Mouse (Mus musculus) forebrain, embryonic 10.5 days (tissue): ENCODE data around the gene Bicdl1. TPM values are rescaled to one million over a fixed set of nuclear protein-coding genes. Genes with fewer than 3 reads are reported as not detected.
"Not testable (repeated sequence)": the region's sequence is repeated elsewhere in the genome, so short reads cannot be mapped to it uniquely, and the experiment has no call there.

ENCODE experiments used
- DNase-seq: peaks from one replicate; pipeline ENCODE4 v3.0.0-alpha.2; 2017; ENCODE audit warnings: low spot score; ENCODE audit errors: extremely low spot score
- H3K27ac ChIP-seq: fragments of 300-500 bp; sonication (generic); 2 replicates; pipeline ENCODE4 v1.5.1; 2016; ENCODE audit warnings: mild to moderate bottlenecking
- H3K27me3 ChIP-seq: fragments of 300-500 bp; sonication (generic); 2 replicates; pipeline ENCODE4 v1.6.1; 2016; ENCODE audit warnings: mild to moderate bottlenecking; ENCODE audit not compliant: poor library complexity, severe bottlenecking
- H3K36me3 ChIP-seq: fragments of 300-500 bp; sonication (generic); replicated peaks from 2 replicates; pipeline ENCODE4 v1.6.1; 2016; ENCODE audit warnings: mild to moderate bottlenecking, moderate library complexity
- H3K4me1 ChIP-seq: fragments of 300-500 bp; sonication (generic); 2 replicates; pipeline ENCODE4 v1.6.1; 2016
- H3K4me3 ChIP-seq: fragments of 300-500 bp; sonication (generic); 2 replicates; pipeline ENCODE4 v1.5.1; 2016; ENCODE audit warnings: mild to moderate bottlenecking, moderate library complexity
- H3K9me3 ChIP-seq: fragments of 300-500 bp; sonication (generic); 2 replicates; pipeline ENCODE4 v1.6.1; 2016; ENCODE audit warnings: mild to moderate bottlenecking, moderate library complexity
- WGBS: fragments of 180-500 bp; shearing (Covaris S2); methylation state at CpG from one replicate; pipeline ENCODE4 v1.1.7; 2016; 5-methylcytosine and 5-hydroxymethylcytosine counted together
- polyA plus RNA-seq: library from polyadenylated mRNA; unstranded; fragments of >200 nt; fragmentation: Nextera tagmentation; extraction: Ambion mirVana; gene quantifications from 2 replicates; pipeline ENCODE4 v1.2.1, GENCODE M21; 2016

The Bicdl1 gene
- polyA plus RNA-seq, 1 experiment from 2014 or later: 7.5 TPM

GRCm38 (mm10) chr5:115751916-115752315, 20.5 kb upstream of the Bicdl1 start:
- H3K27me3 ChIP-seq, DNase-seq, H3K27ac ChIP-seq, H3K4me1 ChIP-seq, H3K4me3 ChIP-seq, H3K36me3 ChIP-seq, H3K9me3 ChIP-seq: not testable (repeated sequence)
- 90% methylated on average over 9 of the region's 9 CpGs for WGBS

- no peaks in the 10 kb centered on the region for H3K36me3 ChIP-seq
- WGBS: 63% methylated on average over 8 of the region's 8 CpGs
- no peaks in the 10 kb centered on the region for H3K27me3 ChIP-seq
- H3K27ac ChIP-seq: no peak overlapping the region
- no peaks in the 10 kb centered on the region for H3K4me1 ChIP-seq
- H3K4me3 ChIP-seq: no peak overlapping the region
- H3K9me3 ChIP-seq: no peaks in the 10 kb centered on the region
- DNase-seq: no peak
Observed at GRCm38 (mm10) chr5:115748316-115748715, 16.9 kb upstream of the Bicdl1 start.

GRCm38 (mm10) chr5:115745319-115745718, 13.9 kb upstream of the Bicdl1 start:
- Histone ChIP-seq H3K4me1 (no peaks in the 10 kb centered on the region), H3K4me3 (no peak overlapping the region), H3K9me3 (no peaks in the 10 kb centered on the region), H3K27me3 (no peaks in the 10 kb centered on the region), H3K36me3 (no peaks in the 10 kb centered on the region), H3K27ac (no peak overlapping the region)
- WGBS: 91% methylated on average over 15 of the region's 15 CpGs
- no peak for DNase-seq

- Histone ChIP-seq H3K9me3 (no peaks in the 10 kb centered on the region), H3K4me1 (no peaks in the 10 kb centered on the region; the same call in 1 of the 2 replicates), H3K27ac (no peak overlapping the region), H3K4me3 (no peak overlapping the region), H3K36me3 (no peaks in the 10 kb centered on the region), H3K27me3 (peaks cover 10% of the 10 kb centered on the region; the same call in 1 of the 2 replicates)
- DNase-seq: no peak
- WGBS: 90% methylated on average over 5 of the region's 5 CpGs
Observed at GRCm38 (mm10) chr5:115738032-115738431, 6.6 kb upstream of the Bicdl1 start.

- Histone ChIP-seq H3K27ac (no peak overlapping the region), H3K36me3 (no peaks in the 10 kb centered on the region), H3K9me3 (no peaks in the 10 kb centered on the region), H3K27me3 (peaks cover 27% of the 10 kb centered on the region), H3K4me3 (no peak overlapping the region), H3K4me1 (peaks cover 21% of the 10 kb centered on the region)
- 79% methylated on average over 2 of the region's 2 CpGs for WGBS
- DNase-seq: no peak
Observed at GRCm38 (mm10) chr5:115734570-115734969, 3.1 kb upstream of the Bicdl1 start.

- no peaks in the 10 kb centered on the region for H3K36me3 ChIP-seq
- H3K9me3 ChIP-seq: no peaks in the 10 kb centered on the region
- under 1% methylated on average over 9 of the region's 9 CpGs for WGBS
- peak overlapping the region; percentile 78 for H3K27ac ChIP-seq
- peak overlapping the region; percentile 71 for H3K4me3 ChIP-seq
- peaks cover 21% of the 10 kb centered on the region for H3K4me1 ChIP-seq
- H3K27me3 ChIP-seq: peaks cover 33% of the 10 kb centered on the region
- no peak for DNase-seq
Observed at GRCm38 (mm10) chr5:115732849-115733216, 1.4 kb upstream of the Bicdl1 start.

- WGBS: under 1% methylated on average over 89 of the region's 91 CpGs
- H3K27ac ChIP-seq: peak overlapping the region; percentile 78
Observed at GRCm38 (mm10) chr5:115732176-115732848, 891 bp upstream of the Bicdl1 start.

GRCm38 (mm10) chr5:115731732-115732175, 333 bp upstream of the Bicdl1 start:
- Histone ChIP-seq H3K27me3 (peaks cover 33% of the 10 kb centered on the region), H3K9me3 (no peaks in the 10 kb centered on the region), H3K36me3 (no peaks in the 10 kb centered on the region), H3K4me3 (peak overlapping the region; percentile 71), H3K4me1 (peaks cover 21% of the 10 kb centered on the region), H3K27ac (peak overlapping the region; percentile 78)
- 3% methylated on average over 71 of the region's 72 CpGs for WGBS
- DNase-seq: peak; percentile 32

More at GRCm38 (mm10) chr5:115732176-115732848, 891 bp upstream of the Bicdl1 start:
- peak; percentile 88 for DNase-seq
- Histone ChIP-seq H3K27me3 (peaks cover 33% of the 10 kb centered on the region), H3K36me3 (no peaks in the 10 kb centered on the region), H3K9me3 (no peaks in the 10 kb centered on the region), H3K4me1 (peaks cover 21% of the 10 kb centered on the region), H3K4me3 (peak overlapping the region; percentile 71)

GRCm38 (mm10) chr5:115730314-115730713, 1.1 kb downstream of the Bicdl1 start:
- 68% methylated on average over 5 of the region's 5 CpGs for WGBS

GRCm38 (mm10) chr5:115726581-115726980, 4.8 kb downstream of the Bicdl1 start:
- H3K27ac ChIP-seq: no peak overlapping the region
- no peaks in the 10 kb centered on the region for H3K36me3 ChIP-seq
- no peaks in the 10 kb centered on the region for H3K9me3 ChIP-seq
- no peak overlapping the region for H3K4me3 ChIP-seq
- WGBS: 83% methylated on average over 8 of the region's 8 CpGs
- peaks cover 11% of the 10 kb centered on the region for H3K4me1 ChIP-seq
- H3K27me3 ChIP-seq: peaks cover 23% of the 10 kb centered on the region
- DNase-seq: no peak

More at GRCm38 (mm10) chr5:115730314-115730713, 1.1 kb downstream of the Bicdl1 start:
- Histone ChIP-seq H3K4me3 (peak overlapping the region; percentile 71), H3K9me3 (no peaks in the 10 kb centered on the region), H3K27ac (no peak overlapping the region), H3K36me3 (no peaks in the 10 kb centered on the region), H3K27me3 (peaks cover 33% of the 10 kb centered on the region), H3K4me1 (peaks cover 21% of the 10 kb centered on the region)
- no peak for DNase-seq

GRCm38 (mm10) chr5:115726019-115726418, 5.4 kb downstream of the Bicdl1 start:
- Histone ChIP-seq H3K36me3 (no peaks in the 10 kb centered on the region), H3K27me3 (peaks cover 20% of the 10 kb centered on the region), H3K4me1 (peaks cover 9% of the 10 kb centered on the region), H3K4me3 (no peak overlapping the region), H3K27ac (no peak overlapping the region), H3K9me3 (no peaks in the 10 kb centered on the region)
- no peak for DNase-seq
- 86% methylated on average over 16 of the region's 16 CpGs for WGBS

GRCm38 (mm10) chr5:115724422-115724821, 7.0 kb downstream of the Bicdl1 start:
- WGBS: 90% methylated on average over 10 of the region's 10 CpGs
- Histone ChIP-seq H3K36me3 (no peaks in the 10 kb centered on the region), H3K4me3 (no peak overlapping the region)

GRCm38 (mm10) chr5:115722188-115722959, 9.0 kb downstream of the Bicdl1 start:
- no peaks in the 10 kb centered on the region for H3K9me3 ChIP-seq
- H3K4me3 ChIP-seq: no peak overlapping the region
- H3K36me3 ChIP-seq: no peaks in the 10 kb centered on the region
- WGBS: 92% methylated on average over 21 of the region's 21 CpGs
- H3K4me1 ChIP-seq: no peaks in the 10 kb centered on the region
- no peaks in the 10 kb centered on the region for H3K27me3 ChIP-seq
- no peak for DNase-seq
- no peak overlapping the region for H3K27ac ChIP-seq

More at GRCm38 (mm10) chr5:115724422-115724821, 7.0 kb downstream of the Bicdl1 start:
- H3K9me3 ChIP-seq: no peaks in the 10 kb centered on the region
- peaks cover 4% of the 10 kb centered on the region for H3K27me3 ChIP-seq
- no peak for DNase-seq
- no peak overlapping the region for H3K27ac ChIP-seq
- H3K4me1 ChIP-seq: no peaks in the 10 kb centered on the region
